Mouse (Mus musculus): ENCODE results near the gene B230104I21Rik. TPM values are rescaled to one million over a fixed set of nuclear protein-coding genes. Genes with fewer than 3 reads are reported as not detected.

Gene B230104I21Rik
- total and polyA plus RNA-seq, 2 experiments: not detected

DNA sequence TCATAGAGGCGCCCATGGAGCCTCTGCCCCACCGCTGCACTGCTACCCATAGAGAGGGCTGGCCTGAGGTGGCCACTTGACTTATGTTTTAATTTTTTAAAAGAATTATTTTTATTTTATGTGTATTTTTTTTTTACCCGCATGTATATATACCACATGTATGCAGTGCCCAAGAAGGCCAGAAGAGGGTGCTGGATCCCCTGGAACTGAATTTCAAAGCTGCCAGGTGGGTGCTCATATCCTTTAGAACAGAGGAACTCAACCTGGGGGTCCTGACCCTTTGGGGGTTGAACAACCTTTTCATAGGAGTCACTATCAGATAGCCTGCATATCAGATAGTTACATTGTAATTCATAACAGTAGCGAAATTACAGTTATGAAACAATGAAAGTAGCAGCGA, 19.5 kb downstream of the B230104I21Rik start:
- Histone ChIP-seq H3K36me3 (ENCODE audit: control insufficient read depth, insufficient read depth, low read length) (no peaks in the 10 kb centered on the region), H3K4me1 (ENCODE audit: control insufficient read depth, insufficient read depth, low read length) (no peaks in the 10 kb centered on the region), H3K27ac (replicated peaks; ENCODE audit: insufficient read depth, low read depth, low read length) (no peak overlapping the region), H3K4me3 (ENCODE audit: insufficient read depth, low read depth, low read length) (no peak overlapping the region), H3K9ac (ENCODE audit: low read depth, low read length) (no peak overlapping the region), H3K27me3 (ENCODE audit: control insufficient read depth, insufficient read depth, low read length) (no peaks in the 10 kb centered on the region), H3K79me2 (ENCODE audit: control insufficient read depth, insufficient read depth, low read length) (no peaks in the 10 kb centered on the region)
- TF ChIP-seq CTCF (IDR thresholded peaks at IDR 0.05; ENCODE audit: low read depth, low read length) (no peak), POLR2A (IDR thresholded peaks at IDR 0.05; ENCODE audit: extremely low read depth, insufficient read depth, low read length) (no peak)
- no peak for DNase-seq (ENCODE audit: extremely low read depth, low read depth, low spot score)
- WGBS: 95% methylated on average over 5 of the region's 5 CpGs

DNA sequence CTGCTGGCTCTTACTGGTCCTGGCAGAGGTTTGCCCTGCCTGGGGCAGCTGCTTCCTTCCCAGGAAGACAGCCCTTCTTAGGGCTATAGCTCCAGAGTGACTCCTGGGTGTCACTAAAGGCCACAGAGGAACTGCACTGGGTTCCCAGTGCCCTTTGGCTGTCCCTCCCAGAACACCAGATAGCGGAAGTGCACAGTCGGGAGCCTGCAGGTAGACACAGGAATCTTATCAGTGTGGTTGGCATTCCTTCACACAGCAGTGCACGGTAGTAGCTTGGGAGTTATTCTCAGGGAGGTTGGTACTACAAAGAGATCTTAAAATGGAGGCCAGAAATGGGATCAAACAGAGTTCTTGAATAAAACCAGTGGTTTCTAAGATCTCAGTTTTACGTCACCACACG, 22.4 kb downstream of the B230104I21Rik start:
- Histone ChIP-seq H3K27ac (replicated peaks; ENCODE audit: insufficient read depth, low read depth, low read length) (no peak overlapping the region), H3K36me3 (ENCODE audit: control insufficient read depth, insufficient read depth, low read length) (no peaks in the 10 kb centered on the region), H3K4me1 (ENCODE audit: control insufficient read depth, insufficient read depth, low read length) (no peaks in the 10 kb centered on the region), H3K4me3 (ENCODE audit: insufficient read depth, low read depth, low read length) (no peak overlapping the region), H3K9ac (ENCODE audit: low read depth, low read length) (no peak overlapping the region), H3K27me3 (ENCODE audit: control insufficient read depth, insufficient read depth, low read length) (no peaks in the 10 kb centered on the region), H3K79me2 (ENCODE audit: control insufficient read depth, insufficient read depth, low read length) (no peaks in the 10 kb centered on the region)
- TF ChIP-seq POLR2A (IDR thresholded peaks at IDR 0.05; ENCODE audit: extremely low read depth, insufficient read depth, low read length): no peak
- TF ChIP-seq CTCF (IDR thresholded peaks at IDR 0.05; ENCODE audit: low read depth, low read length): no peak
- no peak for DNase-seq (ENCODE audit: extremely low read depth, low read depth, low spot score)
- WGBS: 70% methylated on average over 5 of the region's 5 CpGs

DNA sequence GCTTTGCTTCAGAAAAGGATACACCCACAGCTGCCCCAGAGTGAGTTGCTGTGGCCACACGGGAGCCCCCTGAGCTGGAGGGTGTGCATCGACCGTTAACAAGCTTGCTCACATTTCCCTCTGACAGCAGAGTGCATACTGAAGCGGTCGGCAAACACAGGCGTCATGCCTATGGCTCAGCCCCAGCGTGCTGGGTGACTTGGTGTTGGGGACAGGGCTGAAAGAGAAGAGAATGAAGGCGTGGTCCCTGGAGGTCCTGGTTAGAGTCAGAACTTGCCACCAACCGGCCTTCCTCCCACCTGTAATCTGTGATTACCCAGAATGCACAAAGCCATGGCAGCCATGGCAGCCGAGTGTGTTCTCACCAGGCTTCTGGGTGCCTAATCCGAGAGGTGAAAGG, 22.9 kb downstream of the B230104I21Rik start:
- no peaks in the 10 kb centered on the region for H3K4me1 ChIP-seq (ENCODE audit: control insufficient read depth, insufficient read depth, low read length)
- no peak overlapping the region for H3K9ac ChIP-seq (ENCODE audit: low read depth, low read length)
- no peak overlapping the region for H3K27ac ChIP-seq (replicated peaks; ENCODE audit: insufficient read depth, low read depth, low read length)
- 59% methylated on average over 11 of the region's 11 CpGs for WGBS
- H3K27me3 ChIP-seq (ENCODE audit: control insufficient read depth, insufficient read depth, low read length): no peaks in the 10 kb centered on the region
- no peak for TF ChIP-seq POLR2A (IDR thresholded peaks at IDR 0.05; ENCODE audit: extremely low read depth, insufficient read depth, low read length)
- TF ChIP-seq CTCF (IDR thresholded peaks at IDR 0.05; ENCODE audit: low read depth, low read length): no peak
- no peak overlapping the region for H3K4me3 ChIP-seq (ENCODE audit: insufficient read depth, low read depth, low read length)
- H3K36me3 ChIP-seq (ENCODE audit: control insufficient read depth, insufficient read depth, low read length): no peaks in the 10 kb centered on the region
- H3K79me2 ChIP-seq (ENCODE audit: control insufficient read depth, insufficient read depth, low read length): no peaks in the 10 kb centered on the region
- DNase-seq (ENCODE audit: extremely low read depth, low read depth, low spot score): no peak

DNA sequence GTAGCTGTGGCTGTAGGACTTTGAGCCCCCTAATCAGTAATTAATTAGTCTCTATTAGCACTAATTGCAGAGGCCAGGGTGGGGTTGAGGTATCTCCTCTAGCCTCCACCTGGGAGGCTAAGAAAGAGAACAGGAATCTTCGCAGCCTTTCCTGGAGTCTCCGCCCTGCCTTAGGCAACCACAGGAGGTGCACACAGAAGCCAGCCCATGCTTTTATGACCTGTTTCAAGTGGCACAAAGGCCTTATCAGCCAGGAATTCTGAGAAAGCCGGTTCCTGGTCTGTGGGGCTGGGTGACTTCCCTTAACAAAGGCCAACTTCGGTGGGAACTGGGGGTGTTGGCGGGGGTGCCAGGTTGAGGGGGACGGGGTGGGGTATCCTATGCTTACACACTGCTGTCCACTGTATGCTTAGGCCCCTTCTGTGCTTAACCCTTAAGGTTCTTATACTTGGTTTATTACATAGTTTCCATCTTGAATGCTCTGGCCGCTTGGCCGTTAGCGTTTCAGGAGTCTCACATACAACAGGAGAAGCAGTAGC, 23.9 kb downstream of the B230104I21Rik start:
- WGBS: 87% methylated on average over 9 of the region's 9 CpGs
- TF ChIP-seq CTCF (IDR thresholded peaks at IDR 0.05; ENCODE audit: low read depth, low read length): no peak
- no peak for TF ChIP-seq POLR2A (IDR thresholded peaks at IDR 0.05; ENCODE audit: extremely low read depth, insufficient read depth, low read length)
- no peak for DNase-seq (ENCODE audit: extremely low read depth, low read depth, low spot score)
- Histone ChIP-seq H3K27ac (replicated peaks; ENCODE audit: insufficient read depth, low read depth, low read length) (no peak overlapping the region), H3K9ac (ENCODE audit: low read depth, low read length) (no peak overlapping the region), H3K4me3 (ENCODE audit: insufficient read depth, low read depth, low read length) (no peak overlapping the region), H3K79me2 (ENCODE audit: control insufficient read depth, insufficient read depth, low read length) (no peaks in the 10 kb centered on the region), H3K36me3 (ENCODE audit: control insufficient read depth, insufficient read depth, low read length) (no peaks in the 10 kb centered on the region), H3K4me1 (ENCODE audit: control insufficient read depth, insufficient read depth, low read length) (no peaks in the 10 kb centered on the region), H3K27me3 (ENCODE audit: control insufficient read depth, insufficient read depth, low read length) (no peaks in the 10 kb centered on the region)

DNA sequence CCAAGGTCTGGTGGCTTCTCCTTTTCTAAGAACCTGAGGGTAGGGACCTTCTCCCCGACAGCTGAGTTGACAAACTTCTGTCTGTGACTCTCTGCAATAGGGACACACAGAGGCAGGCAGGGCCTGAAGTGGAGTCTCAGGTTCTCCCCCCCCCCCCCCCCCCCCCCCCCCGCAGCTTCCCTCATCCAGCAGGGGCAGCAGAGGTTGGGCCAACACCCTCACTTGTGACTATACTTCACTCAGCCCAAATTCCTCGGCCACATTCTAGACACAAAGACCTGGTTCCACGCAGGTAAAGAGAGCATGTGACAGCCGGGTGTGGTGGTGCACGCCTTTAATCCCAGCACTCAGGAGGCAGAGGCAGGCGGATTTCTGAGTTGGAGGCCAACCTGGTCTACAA, 24.5 kb downstream of the B230104I21Rik start:
- H3K79me2 ChIP-seq (ENCODE audit: control insufficient read depth, insufficient read depth, low read length): no peaks in the 10 kb centered on the region
- DNase-seq (ENCODE audit: extremely low read depth, low read depth, low spot score): no peak
- H3K9ac ChIP-seq (ENCODE audit: low read depth, low read length): no peak overlapping the region
- H3K4me3 ChIP-seq (ENCODE audit: insufficient read depth, low read depth, low read length): no peak overlapping the region
- WGBS: 91% methylated on average over 6 of the region's 7 CpGs
- no peak for TF ChIP-seq POLR2A (IDR thresholded peaks at IDR 0.05; ENCODE audit: extremely low read depth, insufficient read depth, low read length)
- TF ChIP-seq CTCF (IDR thresholded peaks at IDR 0.05; ENCODE audit: low read depth, low read length): no peak
- no peak overlapping the region for H3K27ac ChIP-seq (replicated peaks; ENCODE audit: insufficient read depth, low read depth, low read length)
- H3K27me3 ChIP-seq (ENCODE audit: control insufficient read depth, insufficient read depth, low read length): no peaks in the 10 kb centered on the region
- H3K36me3 ChIP-seq (ENCODE audit: control insufficient read depth, insufficient read depth, low read length): no peaks in the 10 kb centered on the region
- no peaks in the 10 kb centered on the region for H3K4me1 ChIP-seq (ENCODE audit: control insufficient read depth, insufficient read depth, low read length)

DNA sequence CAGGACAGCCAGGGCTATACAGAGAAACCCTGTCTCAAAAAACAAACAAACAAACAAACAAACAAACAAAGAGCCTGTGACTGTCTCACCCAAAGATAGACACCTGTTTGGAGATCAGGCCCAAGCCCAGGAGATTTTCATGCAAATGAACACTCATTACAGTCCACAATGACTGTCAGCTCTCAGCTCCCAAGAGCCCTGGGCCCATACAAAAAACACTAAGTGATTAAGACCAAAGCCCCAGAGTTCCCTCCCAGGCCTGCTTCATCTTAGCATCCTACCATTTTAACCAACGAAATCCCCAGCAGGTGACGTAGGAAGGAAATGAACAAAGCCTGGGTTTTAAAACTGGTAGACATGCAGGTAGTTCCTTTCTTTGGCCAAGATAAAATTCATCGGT, 24.9 kb downstream of the B230104I21Rik start:
- no peak overlapping the region for H3K9ac ChIP-seq (ENCODE audit: low read depth, low read length)
- no peaks in the 10 kb centered on the region for H3K27me3 ChIP-seq (ENCODE audit: control insufficient read depth, insufficient read depth, low read length)
- H3K4me3 ChIP-seq (ENCODE audit: insufficient read depth, low read depth, low read length): no peak overlapping the region
- no peak for DNase-seq (ENCODE audit: extremely low read depth, low read depth, low spot score)
- H3K4me1 ChIP-seq (ENCODE audit: control insufficient read depth, insufficient read depth, low read length): no peaks in the 10 kb centered on the region
- H3K36me3 ChIP-seq (ENCODE audit: control insufficient read depth, insufficient read depth, low read length): no peaks in the 10 kb centered on the region
- WGBS: 95% methylated on average over 3 of the region's 3 CpGs
- no peak overlapping the region for H3K27ac ChIP-seq (replicated peaks; ENCODE audit: insufficient read depth, low read depth, low read length)
- no peak for TF ChIP-seq CTCF (IDR thresholded peaks at IDR 0.05; ENCODE audit: low read depth, low read length)
- H3K79me2 ChIP-seq (ENCODE audit: control insufficient read depth, insufficient read depth, low read length): no peaks in the 10 kb centered on the region
